34 mouse cellular contexts compared by ENCODE assay signal in the genomic region with DNA sequence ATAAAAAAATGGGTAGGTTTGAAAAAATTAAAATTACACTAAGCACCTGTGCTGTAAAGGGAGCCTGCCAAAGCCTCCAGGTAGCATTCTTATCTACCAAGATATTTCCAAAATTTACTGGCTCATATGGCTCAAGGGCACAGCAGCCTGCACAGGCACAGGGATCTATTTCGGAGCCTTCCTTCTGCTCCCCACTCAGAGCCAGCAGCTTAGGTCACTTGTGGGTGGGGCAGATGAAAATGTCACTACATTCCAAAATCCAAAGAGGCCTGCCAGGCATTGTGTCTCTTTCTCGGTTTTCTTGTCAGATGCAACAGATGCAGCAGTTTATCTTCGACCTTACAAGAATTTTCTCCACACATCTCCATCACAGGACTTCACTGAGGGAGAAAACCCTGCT. TPM values are rescaled to one million over a fixed set of nuclear protein-coding genes. Genes with fewer than 3 reads are reported as not detected.
DNase-seq lines count a peak whose midpoint lies in the region; ATAC-seq and TF ChIP-seq lines count a peak whose summit lies in the region.
"Had no signal": no experiment of that assay in that cellular context is flagged by ENCODE, and none has a peak within 500 bp of the region (broad histone marks: within the 10 kb centered on the region; RNA-seq: fewer than 3 reads in every experiment).

No protein-coding gene starts in this region.

- no peak overlapping the region for H3K9ac ChIP-seq in midbrain, embryonic 13.5 days (replicated peaks)
- H3K9ac ChIP-seq: embryonic facial prominence, embryonic 13.5 days; forebrain, embryonic 12.5 days; hindbrain, embryonic 12.5 days; hindbrain, embryonic 15.5 days; intestine, embryonic 15.5 days had no signal

- peaks cover 8% of the 10 kb centered on the region for H3K36me3 ChIP-seq in midbrain, embryonic 13.5 days
- H3K36me3 ChIP-seq: intestine, embryonic 15.5 days had no signal

- H3K4me2 ChIP-seq in midbrain, embryonic 13.5 days (replicated peaks): no peak overlapping the region
- H3K4me2 ChIP-seq: embryonic facial prominence, embryonic 13.5 days; forebrain, embryonic 12.5 days; heart, embryonic 11.5 days; hindbrain, embryonic 12.5 days; hindbrain, embryonic 15.5 days; intestine, embryonic 15.5 days had no signal

- no peaks in the 10 kb centered on the region for H3K9me3 ChIP-seq in midbrain, embryonic 13.5 days
- H3K9me3 ChIP-seq: embryonic facial prominence, embryonic 10.5 days; embryonic facial prominence, embryonic 13.5 days; forebrain, embryonic 12.5 days; hindbrain, embryonic 12.5 days; hindbrain, embryonic 15.5 days; intestine, embryonic 15.5 days had no signal

- no peaks in the 10 kb centered on the region; the same call in 1 of the 2 replicates for H3K4me1 ChIP-seq in cerebellum, adult 2 months (ENCODE audit: control insufficient read depth, insufficient read depth, low read length)
- H3K4me1 ChIP-seq in midbrain, embryonic 13.5 days (replicated peaks): no peaks in the 10 kb centered on the region
- H3K4me1 ChIP-seq: embryonic facial prominence, embryonic 13.5 days; forebrain, embryonic 12.5 days; hindbrain, embryonic 12.5 days; hindbrain, embryonic 15.5 days; intestine, embryonic 15.5 days had no signal

- intact Hi-C loops in gastrocnemius, postnatal 14 days (cut with DNase I; ENCODE audit: low total_unique reads): no loop called here
- intact Hi-C loops in gastrocnemius, adult 2 months (cut with DNase I): no loop called here

- DNase-seq in cerebellum, adult 2 months: peak; percentile 42 to 72
- DNase-seq in gastrocnemius, postnatal 14 days: peak; percentile 6
- no peak for DNase-seq in gastrocnemius, adult 2 months
- peak; percentile 32 to 33 for DNase-seq in cerebellum, postnatal 14 days
- peak; percentile 50 to 66 for DNase-seq in cerebellum, postnatal 25 days
- DNase-seq: adrenal gland, adult 2 months; adrenal gland, postnatal 14 days; embryo, embryonic 11 days; gastrocnemius, postnatal 25 days; kidney, adult 18-20 months; kidney, adult 9 months had no signal

- no peak for TF ChIP-seq POLR2A in cerebellum, adult 2 months (IDR thresholded peaks at IDR 0.05; ENCODE audit: borderline replicate concordance, insufficient read depth, low read length)

- H3K4me3 ChIP-seq in cerebellum, adult 2 months (replicated peaks; ENCODE audit: insufficient read depth, low read depth, low read length): no peak overlapping the region
- no peak overlapping the region for H3K4me3 ChIP-seq in gastrocnemius, adult 2 months
- no peak overlapping the region for H3K4me3 ChIP-seq in midbrain, embryonic 13.5 days (replicated peaks)
- H3K4me3 ChIP-seq: embryonic facial prominence, embryonic 10.5 days; embryonic facial prominence, embryonic 13.5 days; erythroblast, embryonic 14.5 days; forebrain, embryonic 12.5 days; hindbrain, embryonic 12.5 days; hindbrain, embryonic 15.5 days; intestine, embryonic 15.5 days had no signal

- H3K27ac ChIP-seq in cerebellum, adult 2 months (ENCODE audit: insufficient read depth, low read length): no peak overlapping the region
- H3K27ac ChIP-seq in gastrocnemius, adult 2 months: no peak overlapping the region
- no peak overlapping the region for H3K27ac ChIP-seq in midbrain, embryonic 13.5 days
- H3K27ac ChIP-seq: embryonic facial prominence, embryonic 10.5 days; embryonic facial prominence, embryonic 13.5 days; forebrain, embryonic 12.5 days; hindbrain, embryonic 12.5 days; hindbrain, embryonic 15.5 days; intestine, embryonic 15.5 days had no signal

- no peak for ATAC-seq in cerebellum, adult (ENCODE audit: insufficient number of reproducible peaks, low FRiP score, low TSS enrichment)
- no peak for ATAC-seq in midbrain, embryonic 13.5 days
- ATAC-seq: CD4-positive, CD25-positive, alpha-beta regulatory T cell, adult 4 months; forebrain, embryonic 16.5 days; intestine, embryonic 15.5 days had no signal

- H3K27me3 ChIP-seq in cerebellum, adult 2 months (ENCODE audit: control insufficient read depth, insufficient read depth, low read length): no peaks in the 10 kb centered on the region
- no peaks in the 10 kb centered on the region for H3K27me3 ChIP-seq in midbrain, embryonic 13.5 days
- H3K27me3 ChIP-seq: embryonic facial prominence, embryonic 13.5 days; forebrain, embryonic 12.5 days; hindbrain, embryonic 12.5 days; hindbrain, embryonic 15.5 days; intestine, embryonic 15.5 days had no signal

- TF ChIP-seq CTCF in cerebellum, adult 2 months (IDR thresholded peaks at IDR 0.05; ENCODE audit: borderline replicate concordance, insufficient read depth, low read depth, low read length): no peak
- TF ChIP-seq CTCF in gastrocnemius, adult 2 months (IDR thresholded peaks at IDR 0.05): no peak

- 25% methylated on average over 3 of the region's 3 CpGs for WGBS in cerebellum, adult 2 months
- WGBS in midbrain, embryonic 13.5 days: 83% methylated on average over 3 of the region's 3 CpGs

RNA-seq across cellular contexts. Expression of a gene that starts 15.7 kb away (rescaled TPM):
- polyA plus RNA-seq in cerebellum, adult 2 months (2012; rRNA removed): not detected in 2 replicates
- not detected for total RNA-seq in gastrocnemius, postnatal 14 days (2021)
- total RNA-seq in gastrocnemius, adult 2 months (2021): not detected
- polyA plus RNA-seq in midbrain, embryonic 13.5 days (2015; fragmentation: Nextera tagmentation; extraction: Ambion mirVana): not detected in 2 replicates
- total RNA-seq: adrenal gland, adult 2 months; adrenal gland, postnatal 14 days; adrenal gland, postnatal 4 days; gastrocnemius, adult 18-20 months; heart, adult 8-10 months; heart, postnatal 25 days; hematopoietic stem cell, adult 5-6 weeks; MEL had no signal
- polyA plus RNA-seq: adrenal gland, adult 2 months; CD4-positive, CD25-positive, alpha-beta regulatory T cell, adult 4 months; cortical plate, adult 2 months; erythroblast, embryonic 14.5 days; forebrain, embryonic 12.5 days; forebrain, embryonic 16.5 days; gonadal fat pad, adult 2 months; heart, embryonic 11.5 days; heart, embryonic 14.5 days; heart, postnatal 0 days; hindbrain, embryonic 15.5 days; kidney, embryonic 16.5 days had no signal
